Mouse (Mus musculus): ENCODE data around the gene Gdnf. TPM values are rescaled to one million over a fixed set of nuclear protein-coding genes. Genes with fewer than 3 reads are reported as not detected.

Gene Gdnf
- polyA plus RNA-seq (2012; rRNA removed) = 0.43 and 0.48 TPM in 2 replicates

GRCm38 (mm10) chr15:7810556-7811252, at the start of gene Gdnf:
Gdnf (plus strand) TSS chr15:7810846.

Measured in central nervous system, embryonic 18 days (tissue).